Mouse (Mus musculus) urinary bladder, postnatal 36 days (tissue): Measurements from ENCODE around the gene Morc1.

ENCODE experiments used
- DNase-seq, 2 experiments: peaks; one replicate each; pipeline ENCODE4 v3.0.0; 2022; ENCODE audit warnings: low spot score in 2 of 2, mixed read lengths in 1 of 2

The Morc1 gene

GRCm38 (mm10) chr16:48474896-48475802 is 44.1 kb downstream of the Morc1 start:
- no peak for DNase-seq

DNA sequence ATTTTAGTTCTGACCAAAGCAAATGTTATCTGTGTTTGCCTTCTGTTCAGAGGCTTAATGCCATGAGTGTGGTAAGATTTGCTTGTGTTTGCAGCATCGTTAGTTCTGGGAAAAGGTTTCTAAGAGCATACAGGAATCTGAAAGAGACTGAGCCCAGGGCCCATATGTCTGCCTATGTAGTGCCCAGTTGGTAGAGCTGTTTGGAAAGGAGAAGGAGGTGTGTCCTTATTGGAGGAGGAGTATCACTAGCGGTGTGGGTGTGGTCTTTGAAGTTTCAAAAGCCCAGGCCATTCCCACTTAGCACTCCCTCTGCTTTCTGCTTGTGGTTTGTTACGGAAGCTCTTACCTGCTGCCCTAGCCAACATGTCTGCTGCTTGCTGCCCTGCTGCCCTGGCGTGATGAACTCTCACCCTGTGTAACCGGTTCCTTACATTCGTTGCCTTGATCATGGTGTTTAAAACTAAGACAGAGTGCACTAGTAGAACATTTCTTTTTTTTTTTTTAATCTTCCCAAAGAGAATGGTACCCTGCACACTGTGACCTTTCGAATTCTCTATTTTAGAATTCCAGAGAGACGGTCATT is 48.3 kb downstream of the Morc1 start:
- DNase-seq: peak in 1 of 2 experiments; percentile 2

GRCm38 (mm10) chr16:48516776-48517499 is 85.9 kb downstream of the Morc1 start:
- no peak for DNase-seq

DNA sequence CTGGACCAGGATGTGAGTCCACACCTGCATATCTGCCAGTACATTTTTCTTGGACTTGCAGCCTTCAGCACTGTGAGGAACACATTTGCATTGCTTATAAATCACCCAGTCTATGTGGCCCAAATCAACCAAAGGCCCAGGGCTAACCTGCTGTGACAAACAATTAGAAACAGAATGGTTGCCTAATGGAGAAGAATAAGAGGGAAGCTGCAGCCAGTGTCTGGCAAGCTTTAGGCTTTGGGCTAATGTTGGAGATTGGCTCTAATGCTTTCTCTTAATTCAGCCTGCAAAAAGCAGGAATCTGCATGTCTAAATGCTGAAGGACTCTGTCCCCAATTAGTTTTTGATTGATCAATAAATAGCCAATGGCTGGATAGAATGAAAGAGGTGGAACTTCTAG is 88.5 kb downstream of the Morc1 start:
- no peak for DNase-seq

GRCm38 (mm10) chr16:48537108-48537507 is 106.1 kb downstream of the Morc1 start:
- no peak for DNase-seq

DNA sequence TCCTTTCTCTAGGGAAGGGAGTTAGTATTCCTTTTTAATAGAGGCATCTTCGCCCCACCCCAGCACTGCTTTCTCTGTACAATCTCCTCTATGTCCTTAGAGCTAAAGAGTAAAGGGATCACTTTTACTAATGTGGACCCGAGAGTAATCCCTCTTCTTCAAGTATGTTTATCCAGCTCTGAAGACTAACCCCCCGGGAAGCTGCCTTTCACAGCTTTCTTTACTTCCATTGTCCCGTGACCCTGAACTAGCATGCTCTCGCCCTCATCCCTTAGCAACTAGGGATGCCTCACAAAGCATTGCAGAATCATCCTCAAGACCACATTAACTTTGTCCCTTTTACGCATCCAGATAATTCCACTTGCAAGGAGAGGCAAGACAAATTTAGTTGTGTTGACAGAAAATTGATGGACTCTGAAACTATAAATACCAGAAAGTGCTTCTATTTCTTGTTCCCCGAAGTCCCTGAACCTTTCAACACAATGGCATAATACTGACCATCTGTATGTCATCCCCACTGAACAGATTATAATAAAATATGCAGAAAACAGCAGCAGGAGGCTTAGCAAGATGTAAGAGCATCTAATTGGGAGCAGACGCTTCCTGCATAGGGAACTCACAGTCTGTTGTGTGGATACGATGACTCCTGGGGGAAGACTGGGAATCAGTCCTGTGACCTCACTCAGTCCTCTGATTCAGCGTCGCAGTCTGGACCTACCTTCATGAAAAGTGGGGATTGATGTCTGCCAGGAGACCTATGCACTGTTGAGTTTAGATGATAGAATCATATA is 131.4 kb downstream of the Morc1 start:
- no peak for DNase-seq

DNA sequence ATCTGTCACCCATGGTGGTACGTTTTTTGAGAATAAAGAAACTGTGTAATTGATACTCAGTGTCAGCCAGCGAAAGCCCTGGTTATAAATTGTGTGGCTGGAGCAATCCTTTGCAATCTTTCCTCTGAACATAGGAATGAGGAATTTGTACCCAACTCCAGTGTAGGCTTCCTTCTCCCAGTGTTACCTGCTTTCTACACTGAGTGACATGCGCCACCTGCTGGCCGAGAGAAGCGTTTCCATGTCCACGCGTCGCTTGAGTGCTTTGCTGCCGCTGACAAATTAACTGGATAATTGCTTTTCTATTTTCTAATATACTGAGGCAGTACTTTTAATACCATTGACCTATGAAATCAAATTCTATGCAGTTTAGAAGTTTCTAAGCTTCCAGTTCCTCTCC is 139.3 kb downstream of the Morc1 start:
- DNase-seq: peak; percentile 50 to 60

GRCm38 (mm10) chr16:48574072-48574471 is 143.0 kb downstream of the Morc1 start:
- DNase-seq: no peak

DNA sequence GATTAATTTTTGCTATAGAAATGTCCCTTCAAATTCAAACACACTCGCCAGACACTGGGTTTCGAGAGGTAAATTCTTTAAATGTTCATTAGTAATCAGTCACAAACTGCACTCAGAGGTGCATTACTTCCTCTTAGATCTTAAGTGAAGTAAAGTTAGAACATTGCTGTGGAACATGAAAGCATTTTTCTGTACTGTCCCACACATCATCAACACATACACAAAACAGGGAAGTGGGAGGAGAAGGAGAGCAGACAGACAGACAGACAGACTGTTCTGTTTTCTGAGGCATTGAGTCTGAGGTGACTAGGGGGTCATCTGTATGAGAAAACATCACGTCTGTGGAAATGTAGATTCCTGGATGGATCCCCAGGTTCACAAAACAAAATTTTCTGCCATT is 143.5 kb downstream of the Morc1 start:
- no peak for DNase-seq

- DNase-seq: no peak
Measured at GRCm38 (mm10) chr16:48585369-48585768, 154.3 kb downstream of the Morc1 start.

DNA sequence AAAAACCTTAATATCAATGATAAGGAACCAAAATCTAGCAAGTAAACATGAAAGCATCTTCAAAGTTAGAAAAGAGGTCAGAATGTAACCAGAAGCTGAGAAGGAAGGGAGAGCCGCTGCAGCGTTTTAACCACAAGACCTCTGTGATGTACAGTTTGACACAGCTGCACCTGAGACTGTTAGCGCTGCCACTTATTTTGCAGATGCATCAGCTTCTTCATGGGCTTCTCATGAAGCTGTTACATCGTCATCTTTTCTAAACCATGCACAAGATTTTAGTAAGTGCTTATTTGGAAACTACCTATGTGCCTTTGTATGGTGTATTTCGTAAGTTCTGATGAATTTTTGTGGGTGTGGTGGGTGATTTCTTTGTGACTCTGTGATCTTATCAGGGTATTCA is 163.4 kb downstream of the Morc1 start:
- no peak for DNase-seq

GRCm38 (mm10) chr16:48595216-48595615 is 164.2 kb downstream of the Morc1 start:
- no peak for DNase-seq

GRCm38 (mm10) chr16:48603735-48604211 is 172.7 kb downstream of the Morc1 start:
- no peak for DNase-seq

DNA sequence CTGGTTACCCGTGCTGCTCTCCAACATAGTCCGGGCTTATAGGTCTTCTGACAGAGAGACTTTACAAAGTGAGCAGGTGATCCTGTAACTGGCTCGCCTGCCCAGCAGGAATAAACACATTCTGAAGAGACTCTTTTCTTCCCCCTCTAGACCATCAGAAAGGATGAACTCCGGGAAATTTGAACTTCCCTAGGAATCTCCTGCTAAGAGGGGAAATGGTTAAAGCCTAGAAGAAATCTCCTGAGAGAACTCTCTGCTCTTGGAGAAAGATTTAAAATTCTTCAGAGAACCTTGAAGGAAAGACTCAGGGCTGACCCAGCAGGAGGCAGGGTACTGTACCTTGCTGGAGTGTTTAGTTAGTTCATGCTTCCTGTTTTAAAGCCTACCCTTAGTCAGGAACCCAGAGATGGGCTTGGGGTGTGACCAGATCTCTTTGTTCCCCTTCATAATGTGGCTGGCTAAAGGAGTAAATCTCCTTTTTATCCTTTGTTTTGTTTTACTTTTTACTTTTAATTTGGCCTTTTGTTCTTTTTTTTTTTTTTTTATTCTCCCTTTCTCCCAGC is 175.5 kb downstream of the Morc1 start:
- DNase-seq: no peak

GRCm38 (mm10) chr16:48608224-48608623 is 177.2 kb downstream of the Morc1 start:
- DNase-seq: no peak

- DNase-seq: no peak
Measured at GRCm38 (mm10) chr16:48610866-48611265, 179.8 kb downstream of the Morc1 start.

GRCm38 (mm10) chr16:48611436-48611835 is 180.4 kb downstream of the Morc1 start:
- no peak for DNase-seq

GRCm38 (mm10) chr16:48613783-48614182 is 182.7 kb downstream of the Morc1 start:
- DNase-seq: no peak

DNA sequence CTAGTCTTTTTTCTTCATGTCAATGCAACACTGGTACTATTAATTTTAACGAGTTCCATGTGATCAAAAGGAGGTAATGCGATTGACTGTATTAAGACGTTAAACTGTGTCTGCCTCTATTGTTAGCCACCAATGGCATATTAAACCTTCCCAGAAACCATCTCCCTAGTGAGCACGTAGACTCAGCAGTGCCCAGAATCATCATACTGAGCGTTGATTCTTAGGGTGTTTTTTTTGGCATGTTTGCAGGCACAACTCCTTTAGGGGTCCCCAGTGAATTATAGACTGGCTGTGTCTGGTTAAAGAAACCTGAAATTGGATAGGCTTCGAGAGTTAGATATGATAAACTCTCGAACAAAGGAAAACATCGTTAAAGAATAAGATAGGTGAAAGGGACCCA is 189.5 kb downstream of the Morc1 start:
- DNase-seq: no peak

- no peak for DNase-seq
Measured at GRCm38 (mm10) chr16:48621019-48621418, 190.0 kb downstream of the Morc1 start.

DNA sequence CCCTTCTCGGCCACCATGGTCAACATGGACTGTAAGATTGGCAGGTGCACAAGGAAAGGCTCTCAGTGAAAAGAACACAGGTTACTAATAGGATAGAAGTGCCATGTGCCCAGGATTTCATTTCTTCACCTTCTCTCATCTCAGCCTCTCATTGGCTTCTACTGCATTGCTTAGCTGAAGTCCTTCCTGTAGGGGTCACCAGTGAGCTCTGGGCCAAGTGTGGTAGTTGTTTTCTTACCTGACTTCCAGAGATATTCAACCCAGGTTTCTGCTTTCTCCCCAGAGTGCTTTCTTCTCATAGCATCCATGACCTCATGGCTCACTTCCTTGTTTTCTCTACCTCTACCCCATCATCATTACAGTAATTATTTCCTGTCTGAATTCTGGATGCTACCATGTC is 192.4 kb downstream of the Morc1 start:
- DNase-seq: no peak
